Mouse (Mus musculus): ENCODE results near the gene Mcidas. TPM values are rescaled to one million over a fixed set of nuclear protein-coding genes. Genes with fewer than 3 reads are reported as not detected.

Mcidas gene
- polyA plus RNA-seq, 1 experiment from 2014 or later: 0.55 TPM

DNA sequence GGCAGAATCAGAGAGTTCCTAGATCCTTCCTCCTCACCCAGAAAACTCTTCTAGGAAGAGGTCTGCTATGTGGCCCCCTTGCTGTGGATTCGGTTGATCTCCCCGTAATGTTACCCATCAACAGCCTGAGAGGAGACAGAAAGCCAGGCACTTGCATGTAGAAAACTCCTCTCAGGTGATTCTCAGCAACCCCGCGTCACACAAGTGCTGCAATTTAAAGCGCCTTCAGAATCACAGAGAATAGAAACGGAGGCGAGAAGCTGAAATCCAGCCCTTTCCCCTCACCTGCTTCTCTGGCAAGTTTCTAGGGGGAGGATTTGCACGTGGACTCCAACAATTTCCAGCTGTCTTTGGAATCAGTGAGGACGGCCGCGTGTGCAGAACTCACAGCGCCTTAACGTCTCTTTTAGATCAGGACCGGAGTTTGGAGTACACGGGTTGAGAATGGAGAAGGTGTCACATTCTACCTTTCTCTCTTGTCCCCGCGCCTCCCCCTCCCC lies 7.1 kb upstream of the Mcidas start:
- peak overlapping the region; percentile 59; the same call in 1 of the 2 replicates for H3K4me3 ChIP-seq (ENCODE audit: low read length)
- 0% methylated on average over 17 of the region's 17 CpGs for WGBS

DNA sequence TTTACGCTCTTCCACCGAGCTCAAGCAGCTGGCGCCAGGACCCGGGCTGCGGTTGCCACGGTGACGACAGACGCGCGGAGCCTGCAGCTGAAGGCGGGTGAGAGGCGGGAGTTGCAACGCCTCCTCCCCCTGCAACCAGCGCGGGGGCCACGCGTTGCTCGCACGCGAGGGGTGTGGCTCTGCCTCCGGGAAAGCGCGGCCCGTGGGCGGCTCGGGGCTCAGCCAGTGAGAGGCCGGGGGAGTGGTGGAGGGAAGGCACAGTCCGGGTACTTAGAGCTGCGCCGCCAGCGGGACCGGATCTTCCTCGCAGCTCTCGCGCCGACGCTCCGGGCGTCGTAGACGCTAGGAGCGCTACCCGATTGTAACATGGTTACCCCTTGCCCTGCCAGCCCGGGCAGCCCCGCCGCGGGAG lies 6.1 kb upstream of the Mcidas start, which contains the start of gene Ccno:
Ccno (plus strand) TSS at position 271 of the 412 bp plus-strand sequence.
- H3K9me3 ChIP-seq (ENCODE audit: control insufficient read depth, low read length): no peaks in the 10 kb centered on the region
- H3K9ac ChIP-seq (ENCODE audit: low read depth, low read length): peak within 1 kb of the TSS; percentile 59
- peaks cover 26% of the 10 kb centered on the region for H3K4me1 ChIP-seq (ENCODE audit: control insufficient read depth, insufficient read depth, low read depth, low read length)
- H3K27me3 ChIP-seq (replicated peaks; ENCODE audit: control insufficient read depth, insufficient read depth, low read length): peaks cover 43% of the 10 kb centered on the region
- H3K4me3 ChIP-seq (ENCODE audit: low read length): peak within 1 kb of the TSS; percentile 59
- H3K36me3 ChIP-seq (ENCODE audit: control insufficient read depth, insufficient read depth, low read length): no peaks in the 10 kb centered on the region
- H3K4me2 ChIP-seq (ENCODE audit: low read length): peak within 1 kb of the TSS; percentile 90
- no peak within 1 kb of the TSS for H3K27ac ChIP-seq (ENCODE audit: low read depth, low read length)
- WGBS: 0% methylated on average over 37 of the region's 47 CpGs
- ATAC-seq: peak; percentile 97

More for the DNA sequence above, 7.1 kb upstream of the Mcidas start:
- H3K9ac ChIP-seq (ENCODE audit: low read depth, low read length): no peak overlapping the region
- H3K4me1 ChIP-seq (ENCODE audit: control insufficient read depth, insufficient read depth, low read depth, low read length): peaks cover 26% of the 10 kb centered on the region
- ATAC-seq: no peak
- H3K4me2 ChIP-seq (ENCODE audit: low read length): peak overlapping the region; percentile 90
- no peaks in the 10 kb centered on the region for H3K9me3 ChIP-seq (ENCODE audit: control insufficient read depth, low read length)
- H3K27ac ChIP-seq (ENCODE audit: low read depth, low read length): no peak overlapping the region
- H3K36me3 ChIP-seq (ENCODE audit: control insufficient read depth, insufficient read depth, low read length): no peaks in the 10 kb centered on the region
- H3K27me3 ChIP-seq (replicated peaks; ENCODE audit: control insufficient read depth, insufficient read depth, low read length): peaks cover 37% of the 10 kb centered on the region

GRCm38 (mm10) chr13:112987991-112988390 lies 5.7 kb upstream of the Mcidas start:
- Histone ChIP-seq H3K9me3 (ENCODE audit: control insufficient read depth, low read length) (no peaks in the 10 kb centered on the region), H3K27ac (ENCODE audit: low read depth, low read length) (no peak overlapping the region), H3K36me3 (ENCODE audit: control insufficient read depth, insufficient read depth, low read length) (no peaks in the 10 kb centered on the region), H3K4me1 (ENCODE audit: control insufficient read depth, insufficient read depth, low read depth, low read length) (peaks cover 26% of the 10 kb centered on the region), H3K4me2 (ENCODE audit: low read length) (peak overlapping the region; percentile 90), H3K27me3 (replicated peaks; ENCODE audit: control insufficient read depth, insufficient read depth, low read length) (peaks cover 45% of the 10 kb centered on the region), H3K4me3 (ENCODE audit: low read length) (peak overlapping the region; percentile 59), H3K9ac (ENCODE audit: low read depth, low read length) (peak overlapping the region; percentile 59)
- under 1% methylated on average over 38 of the region's 39 CpGs for WGBS
- ATAC-seq: peak; percentile 52

GRCm38 (mm10) chr13:112988866-112989265 lies 4.8 kb upstream of the Mcidas start:
- Histone ChIP-seq H3K4me3 (ENCODE audit: low read length) (peak overlapping the region; percentile 59), H3K9me3 (ENCODE audit: control insufficient read depth, low read length) (no peaks in the 10 kb centered on the region), H3K4me1 (ENCODE audit: control insufficient read depth, insufficient read depth, low read depth, low read length) (peaks cover 33% of the 10 kb centered on the region), H3K27ac (ENCODE audit: low read depth, low read length) (no peak overlapping the region), H3K27me3 (replicated peaks; ENCODE audit: control insufficient read depth, insufficient read depth, low read length) (peaks cover 51% of the 10 kb centered on the region), H3K4me2 (ENCODE audit: low read length) (peak overlapping the region; percentile 90), H3K36me3 (ENCODE audit: control insufficient read depth, insufficient read depth, low read length) (no peaks in the 10 kb centered on the region), H3K9ac (ENCODE audit: low read depth, low read length) (0 out of 2 replicates have a peak overlapping the region, but pooled peaks have one; percentile 33)
- WGBS: 1% methylated on average over 19 of the region's 19 CpGs
- ATAC-seq: no peak

DNA sequence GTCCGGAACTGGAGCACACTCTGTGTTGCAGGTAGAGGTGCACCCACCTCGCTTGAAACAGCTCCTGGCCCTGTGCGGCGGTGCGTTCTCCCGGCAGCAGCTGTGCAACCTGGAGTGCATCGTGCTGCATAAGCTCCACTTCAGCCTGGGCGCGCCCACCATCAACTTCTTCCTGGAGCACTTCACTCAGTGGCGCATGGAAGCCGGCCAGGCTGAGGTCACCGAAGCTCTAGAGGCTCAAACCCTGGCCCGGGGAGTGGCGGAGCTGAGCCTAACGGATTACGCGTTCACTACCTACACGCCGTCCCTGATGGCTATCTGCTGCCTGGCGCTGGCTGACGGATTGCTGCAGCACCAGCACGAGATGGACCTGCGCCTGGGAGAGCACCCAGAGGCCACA lies 4.1 kb upstream of the Mcidas start:
- no peak overlapping the region for H3K27ac ChIP-seq (ENCODE audit: low read depth, low read length)
- peak overlapping the region; percentile 33; the same call in 1 of the 2 replicates for H3K9ac ChIP-seq (ENCODE audit: low read depth, low read length)
- peak overlapping the region; percentile 21 for H3K4me3 ChIP-seq (ENCODE audit: low read length)
- H3K27me3 ChIP-seq (replicated peaks; ENCODE audit: control insufficient read depth, insufficient read depth, low read length): peaks cover 55% of the 10 kb centered on the region
- H3K4me2 ChIP-seq (ENCODE audit: low read length): peak overlapping the region; percentile 28; the same call in 1 of the 2 replicates
- ATAC-seq: no peak
- WGBS: under 1% methylated on average over 23 of the region's 23 CpGs
- no peaks in the 10 kb centered on the region for H3K36me3 ChIP-seq (ENCODE audit: control insufficient read depth, insufficient read depth, low read length)
- peaks cover 37% of the 10 kb centered on the region for H3K4me1 ChIP-seq (ENCODE audit: control insufficient read depth, insufficient read depth, low read depth, low read length)
- no peaks in the 10 kb centered on the region for H3K9me3 ChIP-seq (ENCODE audit: control insufficient read depth, low read length)

DNA sequence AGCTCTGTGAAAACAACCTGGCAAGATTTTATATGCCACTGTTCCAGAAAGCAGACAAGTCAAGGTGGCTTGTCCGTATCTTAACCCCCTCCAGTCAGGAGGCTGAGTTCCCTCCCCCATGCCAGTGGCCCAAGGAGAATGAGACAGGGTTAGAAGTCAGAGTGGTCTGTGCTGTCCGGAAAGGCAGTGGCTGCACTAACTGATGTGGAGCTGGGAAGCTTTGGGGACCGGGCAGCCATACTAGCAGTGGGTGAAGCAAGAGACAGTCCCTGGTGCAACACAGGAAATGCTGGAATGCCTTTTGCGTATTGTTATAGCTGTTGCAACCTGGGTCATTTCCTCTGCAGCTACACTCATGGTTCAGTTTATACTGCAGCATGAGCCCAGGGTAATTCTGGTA lies 3.3 kb upstream of the Mcidas start:
- WGBS: 14% methylated on average over 4 of the region's 4 CpGs
- Histone ChIP-seq H3K9me3 (ENCODE audit: control insufficient read depth, low read length) (no peaks in the 10 kb centered on the region), H3K4me1 (ENCODE audit: control insufficient read depth, insufficient read depth, low read depth, low read length) (peaks cover 37% of the 10 kb centered on the region), H3K9ac (ENCODE audit: low read depth, low read length) (no peak overlapping the region), H3K27me3 (replicated peaks; ENCODE audit: control insufficient read depth, insufficient read depth, low read length) (peaks cover 63% of the 10 kb centered on the region), H3K4me2 (ENCODE audit: low read length) (no peak overlapping the region), H3K27ac (ENCODE audit: low read depth, low read length) (no peak overlapping the region), H3K36me3 (ENCODE audit: control insufficient read depth, insufficient read depth, low read length) (no peaks in the 10 kb centered on the region), H3K4me3 (ENCODE audit: low read length) (no peak overlapping the region)
- no peak for ATAC-seq

- peaks cover 23% of the 10 kb centered on the region for H3K4me1 ChIP-seq (ENCODE audit: control insufficient read depth, insufficient read depth, low read depth, low read length)
- no peaks in the 10 kb centered on the region for H3K36me3 ChIP-seq (ENCODE audit: control insufficient read depth, insufficient read depth, low read length)
- H3K9me3 ChIP-seq (ENCODE audit: control insufficient read depth, low read length): no peaks in the 10 kb centered on the region
- no peak overlapping the region for H3K27ac ChIP-seq (ENCODE audit: low read depth, low read length)
- 1% methylated on average over 25 of the region's 25 CpGs for WGBS
- peak overlapping the region; percentile 66 for H3K4me2 ChIP-seq (ENCODE audit: low read length)
- peak overlapping the region; percentile 45 for H3K9ac ChIP-seq (ENCODE audit: low read depth, low read length)
- peaks cover 73% of the 10 kb centered on the region for H3K27me3 ChIP-seq (replicated peaks; ENCODE audit: control insufficient read depth, insufficient read depth, low read length)
- peak overlapping the region; percentile 46 for H3K4me3 ChIP-seq (ENCODE audit: low read length)
- peak; percentile 71 for ATAC-seq
These were observed 546 bp downstream of the Mcidas start for GRCm38 (mm10) chr13:112994191-112994590.

GRCm38 (mm10) chr13:112996407-112996806 lies 2.8 kb downstream of the Mcidas start:
- Histone ChIP-seq H3K36me3 (ENCODE audit: control insufficient read depth, insufficient read depth, low read length) (no peaks in the 10 kb centered on the region), H3K4me1 (ENCODE audit: control insufficient read depth, insufficient read depth, low read depth, low read length) (peaks cover 17% of the 10 kb centered on the region), H3K27me3 (replicated peaks; ENCODE audit: control insufficient read depth, insufficient read depth, low read length) (peaks cover 68% of the 10 kb centered on the region), H3K27ac (ENCODE audit: low read depth, low read length) (no peak overlapping the region), H3K9ac (ENCODE audit: low read depth, low read length) (no peak overlapping the region), H3K9me3 (ENCODE audit: control insufficient read depth, low read length) (no peaks in the 10 kb centered on the region), H3K4me2 (ENCODE audit: low read length) (no peak overlapping the region), H3K4me3 (ENCODE audit: low read length) (no peak overlapping the region)
- 61% methylated on average over 4 of the region's 4 CpGs for WGBS
- ATAC-seq: no peak

- H3K9me3 ChIP-seq (ENCODE audit: control insufficient read depth, low read length): no peaks in the 10 kb centered on the region
- no peak overlapping the region for H3K4me2 ChIP-seq (ENCODE audit: low read length)
- H3K4me1 ChIP-seq (ENCODE audit: control insufficient read depth, insufficient read depth, low read depth, low read length): peaks cover 17% of the 10 kb centered on the region
- H3K36me3 ChIP-seq (ENCODE audit: control insufficient read depth, insufficient read depth, low read length): no peaks in the 10 kb centered on the region
- H3K9ac ChIP-seq (ENCODE audit: low read depth, low read length): no peak overlapping the region
- no peak overlapping the region for H3K4me3 ChIP-seq (ENCODE audit: low read length)
- 65% methylated on average over 6 of the region's 6 CpGs for WGBS
- H3K27ac ChIP-seq (ENCODE audit: low read depth, low read length): no peak overlapping the region
- no peak for ATAC-seq
- H3K27me3 ChIP-seq (replicated peaks; ENCODE audit: control insufficient read depth, insufficient read depth, low read length): peaks cover 63% of the 10 kb centered on the region
These were observed 3.7 kb downstream of the Mcidas start for GRCm38 (mm10) chr13:112997369-112997768.
